Mouse (Mus musculus) olfactory bulb, adult 2 months (tissue): Measurements from ENCODE around the gene Myom1. TPM values are rescaled to one million over a fixed set of nuclear protein-coding genes. Genes with fewer than 3 reads are reported as not detected.

Experiments
- H3K27ac ChIP-seq: fragments of 200-500 bp; 2 replicates; pipeline ENCODE4 v1.5.1; 2012; ENCODE audit warnings: low read depth, low read length; ENCODE audit not compliant: insufficient read depth
- H3K4me1 ChIP-seq: fragments of 200-500 bp; 2 replicates; pipeline ENCODE4 v1.6.1; 2012; ENCODE audit warnings: low read length; ENCODE audit not compliant: control insufficient read depth, insufficient read depth
- H3K4me3 ChIP-seq: fragments of 200-500 bp; 2 replicates; pipeline ENCODE4 v1.5.1; 2012; ENCODE audit warnings: mild to moderate bottlenecking, low read depth, low read length, moderate library complexity; ENCODE audit not compliant: insufficient read depth
- CTCF ChIP-seq: fragments of 200-500 bp; IDR thresholded peaks from 2 replicates; pipeline ENCODE4 v1.5.1; 2012; ENCODE audit warnings: low read depth, mild to moderate bottlenecking, low read length, moderate library complexity; ENCODE audit not compliant: insufficient read depth
- POLR2A ChIP-seq: fragments of 200-500 bp; IDR thresholded peaks from 2 replicates; pipeline ENCODE4 v1.6.1; 2012; ENCODE audit warnings: mild to moderate bottlenecking, low read depth, low read length, moderate library complexity; ENCODE audit not compliant: insufficient read depth
- WGBS: fragments of 180-500 bp; shearing (Covaris S2); methylation state at CpG from one replicate; pipeline ENCODE4 v1.1.7; 2018; 5-methylcytosine and 5-hydroxymethylcytosine counted together
- polyA plus RNA-seq: library from polyadenylated mRNA; stranded (reverse); fragments of >200 nt; gene quantifications from 2 replicates; pipeline ENCODE4 v1.2.4, GENCODE M21; 2012; ENCODE audit warnings: low replicate concordance; ENCODE audit not compliant: missing spikeins, insufficient read depth, insufficient read length

The Myom1 gene
- polyA plus RNA-seq, 1 experiment, result not detected

DNA sequence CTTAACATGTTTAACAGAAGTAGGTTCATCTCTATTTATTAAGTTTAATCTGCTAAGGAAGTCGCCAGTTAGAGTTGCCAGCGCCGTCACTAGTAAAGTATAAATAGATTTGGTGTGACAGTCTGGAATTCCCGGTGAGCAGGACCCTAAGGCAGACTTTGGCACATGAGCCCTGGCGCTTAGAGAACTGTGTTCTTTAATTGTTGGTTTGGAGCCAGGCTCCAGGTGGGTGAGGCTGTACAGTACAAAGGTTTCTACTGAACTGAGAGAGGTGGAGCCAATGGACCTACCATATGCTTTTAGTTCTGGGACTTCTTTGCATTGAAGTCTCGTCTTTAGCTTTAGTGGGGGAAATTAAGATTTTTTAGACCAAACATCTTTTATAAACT lies 94.8 kb downstream of the Myom1 start:
- H3K4me1 ChIP-seq, result peaks cover under 1% of the 10 kb centered on the region; the same call in 1 of the 2 replicates
- WGBS, result 64% methylated on average over 6 of the region's 6 CpGs
- TF ChIP-seq POLR2A (no peak), CTCF (no peak)
- no peak overlapping the region for H3K27ac ChIP-seq
- H3K4me3 ChIP-seq, result no peak overlapping the region

DNA sequence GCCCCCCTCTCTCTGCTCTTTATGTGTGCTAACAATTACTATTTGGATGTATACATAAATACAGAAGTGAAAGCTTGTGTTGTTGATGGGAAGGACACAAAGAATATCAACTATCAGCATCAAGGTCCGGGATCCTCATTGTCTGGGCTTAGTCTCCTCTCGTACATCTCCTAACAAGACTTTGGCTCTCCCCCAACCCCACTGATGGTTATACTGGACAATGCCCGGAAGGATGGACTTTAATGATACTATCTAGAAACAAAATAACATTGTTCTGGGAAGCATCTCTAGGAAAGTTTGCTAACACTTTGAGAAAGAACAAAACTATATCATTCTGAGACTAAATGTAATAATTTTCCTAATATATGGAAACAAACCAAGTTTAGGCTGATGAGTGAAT lies 96.2 kb downstream of the Myom1 start:
- no peak for TF ChIP-seq CTCF
- TF ChIP-seq POLR2A, result no peak
- H3K4me1 ChIP-seq, result peaks cover 8% of the 10 kb centered on the region; the same call in 1 of the 2 replicates
- no peak overlapping the region for H3K27ac ChIP-seq
- no peak overlapping the region for H3K4me3 ChIP-seq
- WGBS, result 71% methylated on average over 3 of the region's 3 CpGs

DNA sequence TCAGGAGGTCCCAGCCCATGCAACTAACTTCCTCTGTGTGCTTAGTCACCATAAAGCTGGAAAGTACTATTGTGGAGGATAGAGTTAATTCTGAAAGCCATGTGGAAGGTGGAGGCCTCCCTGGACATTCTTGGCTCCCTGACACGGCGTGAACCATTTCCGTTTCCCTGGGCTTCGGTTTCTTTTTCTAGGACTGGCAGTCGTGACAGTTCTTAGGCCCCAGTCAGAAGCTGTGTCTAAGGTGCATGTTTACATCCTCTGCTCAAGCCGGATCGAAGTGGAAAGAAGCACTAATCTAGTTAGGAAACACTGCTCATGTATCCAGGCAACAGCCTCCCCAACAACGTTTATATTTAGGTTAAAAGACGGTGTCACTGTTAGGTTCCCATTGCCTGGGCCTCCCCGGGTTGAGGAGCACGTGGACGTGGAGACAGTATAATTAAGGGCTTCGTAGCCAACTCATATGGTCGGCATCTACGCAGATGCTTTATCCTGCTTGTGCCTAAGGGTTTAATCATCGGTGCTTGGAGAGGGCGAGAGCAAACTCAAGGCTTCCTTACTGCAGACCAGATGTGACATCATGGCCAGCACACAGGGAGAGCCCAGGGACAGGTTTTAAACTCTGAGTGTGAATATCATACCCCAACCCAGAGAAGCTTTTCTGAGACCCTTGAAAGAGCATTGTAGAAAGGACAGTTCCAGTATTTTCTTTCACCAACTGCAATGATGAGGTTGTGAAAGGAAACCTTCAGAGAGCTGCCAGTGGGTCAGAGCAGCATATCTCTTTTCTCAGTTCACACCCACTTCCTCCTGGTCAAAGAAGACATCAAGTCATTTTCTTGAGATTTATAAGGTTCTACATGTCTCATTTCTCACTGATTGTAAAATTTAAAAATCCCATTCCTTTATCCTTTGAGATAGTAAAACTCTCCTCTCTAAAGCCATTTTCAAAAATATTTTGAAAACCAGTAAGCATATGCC lies 100.4 kb downstream of the Myom1 start:
- 9% methylated on average over 17 of the region's 17 CpGs for WGBS
- Histone ChIP-seq H3K4me3 (no peak overlapping the region), H3K4me1 (peaks cover 8% of the 10 kb centered on the region; the same call in 1 of the 2 replicates), H3K27ac (peak overlapping the region; percentile 53)
- no peak for TF ChIP-seq CTCF
- no peak for TF ChIP-seq POLR2A

DNA sequence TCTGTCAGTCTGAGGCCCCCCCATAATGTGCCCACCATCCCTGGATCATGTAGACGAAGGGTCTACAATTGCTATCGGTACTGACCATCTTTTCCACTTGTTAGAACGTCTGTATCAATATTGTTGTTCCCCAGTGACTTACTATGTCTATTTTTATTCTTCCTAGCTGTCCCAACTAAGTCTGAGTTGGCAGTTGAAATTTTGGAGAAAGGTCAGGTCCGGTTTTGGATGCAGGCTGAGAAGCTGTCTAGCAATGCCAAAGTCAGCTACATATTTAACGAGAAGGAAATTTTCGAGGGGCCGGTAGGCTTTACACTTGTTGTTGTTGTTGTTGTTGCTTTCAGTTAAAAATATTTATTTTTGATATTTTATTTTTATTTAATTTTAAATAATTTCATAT lies 102.9 kb downstream of the Myom1 start:
- Histone ChIP-seq H3K4me3 (no peak overlapping the region), H3K27ac (no peak overlapping the region), H3K4me1 (peaks cover 8% of the 10 kb centered on the region; the same call in 1 of the 2 replicates)
- TF ChIP-seq POLR2A (no peak), CTCF (no peak)
- WGBS, result 96% methylated on average over 7 of the region's 7 CpGs

DNA sequence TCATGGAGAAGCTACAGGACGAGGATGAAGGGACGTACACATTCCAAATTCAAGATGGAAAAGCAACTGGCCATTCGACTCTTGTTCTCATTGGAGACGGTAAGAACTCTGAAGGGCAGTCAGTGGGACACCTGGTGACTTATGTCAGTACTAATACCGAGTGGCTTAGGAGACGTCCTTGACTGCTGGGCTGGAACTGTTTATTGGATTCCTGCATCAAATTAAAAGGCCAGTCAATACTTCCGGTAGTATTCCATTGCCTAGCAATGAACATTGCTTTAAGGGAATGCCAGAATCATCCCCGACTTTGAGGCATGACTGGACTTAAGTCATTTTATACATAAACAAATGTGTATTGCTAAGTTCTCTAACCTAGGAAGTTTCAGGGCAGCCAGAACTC lies 103.8 kb downstream of the Myom1 start:
- no peak overlapping the region for H3K4me3 ChIP-seq
- TF ChIP-seq CTCF (no peak), POLR2A (no peak)
- H3K27ac ChIP-seq, result no peak overlapping the region
- 88% methylated on average over 8 of the region's 8 CpGs for WGBS
- peaks cover 8% of the 10 kb centered on the region; the same call in 1 of the 2 replicates for H3K4me1 ChIP-seq

DNA sequence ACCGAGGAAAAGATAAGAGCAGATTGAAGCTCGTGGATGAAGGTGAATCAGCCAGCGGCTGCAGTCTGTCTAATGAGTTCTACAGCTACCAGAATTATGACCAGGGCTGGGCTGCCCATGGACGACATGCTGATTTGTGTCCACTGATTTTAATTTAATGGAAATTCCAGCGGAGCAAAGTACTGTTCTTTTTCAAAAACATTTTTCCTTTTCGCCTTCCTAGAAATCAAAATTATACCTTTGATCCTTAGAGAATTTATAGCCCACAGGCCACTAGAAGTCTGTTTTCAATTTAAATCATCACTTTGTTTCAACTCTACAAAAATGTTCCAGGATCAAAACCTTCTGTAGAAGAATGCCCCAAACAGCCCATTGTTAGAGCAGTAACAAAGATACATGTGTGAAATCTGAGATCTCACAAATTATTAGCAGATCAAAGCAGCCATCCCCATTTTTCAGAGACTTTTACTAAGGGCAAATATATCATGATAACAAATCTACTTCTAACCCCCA lies 108.4 kb downstream of the Myom1 start:
- H3K27ac ChIP-seq, result no peak overlapping the region
- H3K4me3 ChIP-seq, result no peak overlapping the region
- WGBS, result 86% methylated on average over 6 of the region's 6 CpGs
- TF ChIP-seq CTCF, result no peak
- TF ChIP-seq POLR2A, result no peak
- H3K4me1 ChIP-seq, result no peaks in the 10 kb centered on the region

DNA sequence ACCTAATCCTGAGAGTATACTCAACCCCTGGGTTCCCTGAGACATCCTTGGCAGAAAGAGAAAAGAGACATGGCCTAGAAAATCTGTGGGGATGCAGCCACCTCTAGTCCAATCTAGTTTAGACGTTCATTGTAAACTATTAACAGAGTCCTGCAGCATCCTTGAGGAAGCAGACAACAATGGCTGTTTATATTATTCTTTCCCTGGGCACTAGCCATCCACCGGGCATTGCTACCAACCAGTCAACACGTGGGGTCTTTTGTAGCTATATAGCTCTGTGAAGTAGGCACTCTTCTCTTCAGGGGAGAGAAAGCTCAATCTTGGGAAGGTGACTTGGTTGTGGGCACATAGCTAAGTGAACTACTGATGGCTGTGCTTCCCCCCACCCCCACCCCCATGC lies 110.3 kb downstream of the Myom1 start:
- WGBS, result 77% methylated on average over 3 of the region's 3 CpGs
- no peak overlapping the region for H3K27ac ChIP-seq
- no peak overlapping the region for H3K4me3 ChIP-seq
- H3K4me1 ChIP-seq, result peaks cover 1% of the 10 kb centered on the region; the same call in 1 of the 2 replicates
- TF ChIP-seq CTCF (no peak), POLR2A (no peak)

DNA sequence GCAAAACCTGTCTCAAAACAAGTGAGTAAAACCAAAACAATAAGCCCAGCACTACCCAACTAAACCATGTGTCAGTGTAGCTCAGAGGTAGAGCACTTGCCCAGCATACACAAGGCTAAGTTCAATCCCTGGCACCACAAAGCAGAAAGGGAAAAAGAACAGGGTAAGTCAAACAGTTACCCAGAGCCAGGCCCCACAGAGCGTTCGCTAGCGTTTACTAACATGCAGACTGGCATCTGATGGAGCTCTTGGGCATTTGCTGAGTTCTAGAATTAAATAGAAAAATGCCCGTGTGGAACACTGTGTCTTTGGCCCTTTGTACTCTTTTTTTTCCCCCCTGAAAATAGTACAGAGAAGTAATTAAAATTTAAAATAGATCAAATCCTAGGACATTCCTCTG lies 111.8 kb downstream of the Myom1 start:
- TF ChIP-seq CTCF (no peak), POLR2A (no peak)
- Histone ChIP-seq H3K4me1 (peaks cover 12% of the 10 kb centered on the region), H3K4me3 (no peak overlapping the region), H3K27ac (no peak overlapping the region)
- 75% methylated on average over 4 of the region's 4 CpGs for WGBS

DNA sequence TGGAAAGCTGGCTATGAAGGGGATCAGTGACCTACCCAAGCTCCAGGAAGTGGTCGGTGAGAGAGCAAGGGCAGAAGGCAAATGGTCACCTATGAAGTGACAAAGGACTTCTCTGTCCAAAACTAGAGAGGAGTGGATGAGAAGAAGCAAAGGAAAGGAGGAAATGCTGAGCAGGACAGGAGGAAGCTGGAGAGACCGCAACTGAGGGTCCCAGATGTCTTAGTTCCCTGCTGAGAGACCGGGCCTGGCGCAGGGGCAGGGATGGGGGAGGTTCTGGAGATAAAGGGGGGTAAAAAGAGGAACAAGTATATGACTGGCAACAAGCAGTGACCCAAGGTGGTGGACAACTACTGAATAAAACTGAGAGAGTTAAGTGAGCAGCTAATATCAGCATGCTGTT lies 115.5 kb downstream of the Myom1 start:
- Histone ChIP-seq H3K27ac (no peak overlapping the region), H3K4me3 (no peak overlapping the region), H3K4me1 (peaks cover 15% of the 10 kb centered on the region)
- TF ChIP-seq POLR2A (no peak), CTCF (no peak)
- WGBS, result 92% methylated on average over 4 of the region's 4 CpGs
